Mouse (Mus musculus) natural killer cell, adult 2 months (primary cell): ENCODE results near the gene Tmod2.

Experiments used
- DNase-seq, 2 experiments: peaks; one replicate each; pipeline ENCODE4 v3.0.0; 2022; ENCODE audit warnings: low spot score in 2 of 2

Tmod2 gene

GRCm38 (mm10) chr9:75600166-75600934 lies 10.8 kb downstream of the Tmod2 start:
- no peak for DNase-seq

GRCm38 (mm10) chr9:75599191-75599841 lies 11.8 kb downstream of the Tmod2 start:
- no peak for DNase-seq

GRCm38 (mm10) chr9:75597596-75597995 lies 13.5 kb downstream of the Tmod2 start:
- DNase-seq, result no peak

- no peak for DNase-seq
Measured at GRCm38 (mm10) chr9:75597036-75597435, 14.1 kb downstream of the Tmod2 start.

- DNase-seq, result no peak
Measured at GRCm38 (mm10) chr9:75593481-75593880, 17.6 kb downstream of the Tmod2 start.

- DNase-seq, result no peak
Measured at GRCm38 (mm10) chr9:75589850-75590790, 21.0 kb downstream of the Tmod2 start.

- peak in 1 of 2 experiments; percentile 19 for DNase-seq
Measured at GRCm38 (mm10) chr9:75581694-75582350, 29.3 kb downstream of the Tmod2 start.

GRCm38 (mm10) chr9:75579321-75579720 lies 31.8 kb downstream of the Tmod2 start:
- DNase-seq, result no peak

GRCm38 (mm10) chr9:75571036-75571942 lies 39.8 kb downstream of the Tmod2 start:
- no peak for DNase-seq

GRCm38 (mm10) chr9:75568399-75568798 lies 42.7 kb downstream of the Tmod2 start:
- peak in 1 of 2 experiments; percentile 21 for DNase-seq

GRCm38 (mm10) chr9:75564892-75565291 lies 46.2 kb downstream of the Tmod2 start:
- no peak for DNase-seq

GRCm38 (mm10) chr9:75563622-75564021 lies 47.5 kb downstream of the Tmod2 start:
- no peak for DNase-seq

GRCm38 (mm10) chr9:75563176-75563575 lies 47.9 kb downstream of the Tmod2 start:
- DNase-seq, result no peak

- DNase-seq, result no peak
Measured at GRCm38 (mm10) chr9:75561040-75561669, 50.0 kb downstream of the Tmod2 start.

GRCm38 (mm10) chr9:75560353-75560752 lies 50.8 kb downstream of the Tmod2 start:
- no peak for DNase-seq

GRCm38 (mm10) chr9:75559512-75560012 lies 51.6 kb downstream of the Tmod2 start, which contains the start of gene Tmod3:
Tmod3 (minus strand) TSS chr9:75559657.
- peak; percentile 90 to 93 for DNase-seq

- DNase-seq, result peak; percentile 45 to 64
Measured at GRCm38 (mm10) chr9:75558812-75559511, 52.2 kb downstream of the Tmod2 start.

GRCm38 (mm10) chr9:75558360-75558759 lies 52.8 kb downstream of the Tmod2 start:
- no peak for DNase-seq

GRCm38 (mm10) chr9:75553719-75554118 lies 57.4 kb downstream of the Tmod2 start:
- peak in 1 of 2 experiments; percentile 27 for DNase-seq
